Mouse (Mus musculus) liver, postnatal 0 days (tissue): Measurements from ENCODE around the gene Akirin1.

Experiments
- CTCF ChIP-seq: sonication (generic); IDR thresholded peaks from 2 replicates; pipeline ENCODE4 v1.5.1; 2016; ENCODE audit warnings: antibody characterized with exemption, low read depth
- EP300 ChIP-seq: IDR thresholded peaks from 2 replicates; pipeline ENCODE4 v1.6.1; 2016; ENCODE audit warnings: antibody characterized with exemption, low read depth, mild to moderate bottlenecking

GRCm38 (mm10) chr4:123690311-123690710, 59.8 kb downstream of the Akirin1 start:
- TF ChIP-seq CTCF (no peak), EP300 (no peak)
